Comparison of ENCODE assay signal across 8 mouse cellular contexts in genomic region chr11:22859633-22860334, GRCm38 (mm10). TPM values are rescaled to one million over a fixed set of nuclear protein-coding genes. Genes with fewer than 3 reads are reported as not detected.
DNase-seq lines count a peak whose midpoint lies in the region; ATAC-seq and TF ChIP-seq lines count a peak whose summit lies in the region.

No protein-coding gene starts in this region.

- peak overlapping the region; percentile 86 for H3K27ac ChIP-seq in ES-E14 (ENCODE audit: insufficient read depth, low read depth, low read length, poor library complexity, severe bottlenecking)

- DNase-seq in ES-E14 (ENCODE audit: low read depth, low spot score): peak; percentile 87
- peak; percentile 85 for DNase-seq in c-Kit-positive CD71-negative TER-119-negative erythroid progenitor cells, embryonic 14.5 days (ENCODE audit: low read depth)
- DNase-seq in forelimb bud, embryonic 11.5 days (ENCODE audit: low read depth, low spot score): peak; percentile 77
- DNase-seq in layer of hippocampus, postnatal 14 days (ENCODE audit: low spot score in 2 of 2): peak; percentile 65 to 73
- peak; percentile 93 for DNase-seq in lung, postnatal 14 days
- peak; percentile 91 for DNase-seq in ovary, postnatal 36 days (ENCODE audit: low spot score)
- DNase-seq in thymus, postnatal 25 days: peak; percentile 90

- peak overlapping the region; percentile 94 for H3K9ac ChIP-seq in ES-E14 (ENCODE audit: insufficient read depth, low read depth, low read length, poor library complexity, severe bottlenecking)

- H3K4me1 ChIP-seq in ES-E14 (ENCODE audit: control insufficient read depth in 2 of 2, insufficient read depth in 2 of 2, low read length in 2 of 2, poor library complexity in 1 of 2): peaks cover 3 to 8% of the 10 kb centered on the region in 2 experiments; a peak in 2 of 4 replicates

- peak; percentile 63 to 66 for ATAC-seq in hematopoietic stem cell, adult 5-6 weeks (replicated peaks in 1 of 2; ENCODE audit: insufficient read depth in 1 of 2, low FRiP score in 2 of 2, low TSS enrichment in 1 of 2, low read depth in 1 of 2, poor library complexity in 2 of 2, severe bottlenecking in 2 of 2)

- H3K36me3 ChIP-seq in ES-E14 (ENCODE audit: control insufficient read depth, insufficient read depth, low read length, poor library complexity, severe bottlenecking): no peaks in the 10 kb centered on the region

- peak overlapping the region; percentile 94 to 97 for H3K4me3 ChIP-seq in ES-E14 (ENCODE audit: insufficient read depth in 1 of 2, low read depth in 1 of 2, low read length in 2 of 2, poor library complexity in 1 of 2, severe bottlenecking in 1 of 2)

- H3K9me3 ChIP-seq in ES-E14 (ENCODE audit: control insufficient read depth, insufficient read depth, low read depth, low read length): no peaks in the 10 kb centered on the region

- in situ Hi-C loops in ES-E14 (cut with MboI; ENCODE audit: low sequenced_read_pairs in 2 of 2, unreplicated experiment in 2 of 2): no loop called here

TF ChIP-seq in ES-E14, 5 proteins besides CTCF, POLR2A, EP300 and RAD21:
- TF ChIP-seq ZC3H11A (IDR thresholded peaks at IDR 0.05; ENCODE audit: borderline replicate concordance, low read depth, low read length) (no peak), CHD2 (IDR thresholded peaks at IDR 0.05; ENCODE audit: low read depth, low read length) (no peak), HCFC1 (IDR thresholded peaks at IDR 0.05; ENCODE audit: borderline replicate concordance, insufficient read depth, low read length) (no peak), MAFK (IDR thresholded peaks at IDR 0.05; ENCODE audit: insufficient read depth, low read depth, low read length) (no peak), ZNF384 (IDR thresholded peaks at IDR 0.05; ENCODE audit: low read depth, low read length) (no peak)

RNA-seq across cellular contexts. Expression of gene B3gnt2, which starts 1.0 kb away (rescaled TPM):
- 25.7 and 52.9 TPM in 2 replicates for total RNA-seq in ES-E14 (2012; rRNA removed)
- total RNA-seq in hematopoietic stem cell, adult 5-6 weeks (2017): 13.7 and 19.1 TPM in 2 replicates
- 10 to 100 TPM; 16.1 TPM for total RNA-seq in layer of hippocampus, postnatal 14 days (2021)

Comparison
In these comparisons a context has a peak if more than half of its experiments do, and no peak if none do; other contexts are left out.
1. Peak in every context shown above with its lines: DNase-seq, ATAC-seq, H3K4me3 ChIP-seq and H3K27ac ChIP-seq.